Mouse (Mus musculus): ENCODE data around the gene Tmem19.

GRCm38 (mm10) chr10:115342771-115343425, 19.4 kb downstream of the Tmem19 start:
- no peak for TF ChIP-seq CTCF (IDR thresholded peaks at IDR 0.05; ENCODE audit: control insufficient read depth, insufficient read depth, insufficient read length)
- no peak for TF ChIP-seq MYOG (IDR thresholded peaks at IDR 0.05; ENCODE audit: control insufficient read depth, extremely low read depth, insufficient read length)
- TF ChIP-seq MYOD1 (IDR thresholded peaks at IDR 0.05; ENCODE audit: control insufficient read depth, insufficient read length, low read depth), result no peak
- no peak for TF ChIP-seq USF1 (IDR thresholded peaks at IDR 0.05; ENCODE audit: low read depth)

All from C2C12 (cell line).